Mouse (Mus musculus): ENCODE measurements around the gene Rad51ap2.

GRCm38 (mm10) chr12:11418112-11418511 lies 37.8 kb upstream of the Rad51ap2 start:
- TF ChIP-seq POLR2AphosphoS2 (IDR thresholded peaks at IDR 0.05; ENCODE audit: low read depth, low read length) (no peak), RAD21 (IDR thresholded peaks at IDR 0.05; ENCODE audit: low read depth, low read length) (no peak), ZMIZ1 (IDR thresholded peaks at IDR 0.05; ENCODE audit: low read depth, low read length) (no peak), HCFC1 (IDR thresholded peaks at IDR 0.05; ENCODE audit: low read depth, low read length) (no peak), ZKSCAN1 (IDR thresholded peaks at IDR 0.05; ENCODE audit: borderline replicate concordance, low read depth, low read length) (no peak), USF1 (IDR thresholded peaks at IDR 0.05; ENCODE audit: low read depth, low read length) (no peak), ZC3H11A (IDR thresholded peaks at IDR 0.05; ENCODE audit: low read depth, low read length) (no peak), MAX (IDR thresholded peaks at IDR 0.05; ENCODE audit: low read length) (no peak), POLR2A (IDR thresholded peaks at IDR 0.05; ENCODE audit: low read depth, low read length) (no peak), SIN3A (IDR thresholded peaks at IDR 0.05; ENCODE audit: low read length) (no peak), JUND (conservative IDR thresholded peaks at IDR 0.05; ENCODE audit: low read depth, low read length) (no peak)

Data from CH12.LX (cell line).